Mouse (Mus musculus) gastrocnemius, postnatal 14 days (tissue): ENCODE data around the gene Wipi2. TPM values are rescaled to one million over a fixed set of nuclear protein-coding genes. Genes with fewer than 3 reads are reported as not detected.

Experiments
- DNase-seq: peaks from one replicate; pipeline ENCODE4 v3.0.0; 2021; ENCODE audit warnings: mixed read lengths
- intact Hi-C: fragments of 180-260 bp; cut with DNase I; formaldehyde crosslinking; loops from one replicate; pipeline ENCODE4 v1.15.1; 2025; ENCODE audit warnings: low total_unique reads
- long read RNA-seq, 2 experiments: library from polyadenylated mRNA; stranded (forward); transcript quantifications; one replicate each; pipeline ENCODE4 v2.0.0; 2021
- total RNA-seq, 2 experiments: library from RNA; stranded (reverse); gene quantifications; 2 replicates each; pipeline ENCODE4 v1.2.3; 2021

Gene Wipi2
- 10 to 100 TPM; 26.3 to 29.4 TPM for total RNA-seq
- long read RNA-seq, experiment 1, full-length matches to known transcripts = 38 of 49 reads
- long read RNA-seq, experiment 1, partial matches to known transcripts = 7 of 49 reads
- long read RNA-seq, experiment 1, other reads (novel, unspliced or antisense) = 4 of 49 reads
- long read RNA-seq, experiment 2, full-length matches to known transcripts = 27 of 34 reads
- long read RNA-seq, experiment 2, partial matches to known transcripts = 2 of 34 reads
- long read RNA-seq, experiment 2, other reads (novel, unspliced or antisense) = 5 of 34 reads

DNA sequence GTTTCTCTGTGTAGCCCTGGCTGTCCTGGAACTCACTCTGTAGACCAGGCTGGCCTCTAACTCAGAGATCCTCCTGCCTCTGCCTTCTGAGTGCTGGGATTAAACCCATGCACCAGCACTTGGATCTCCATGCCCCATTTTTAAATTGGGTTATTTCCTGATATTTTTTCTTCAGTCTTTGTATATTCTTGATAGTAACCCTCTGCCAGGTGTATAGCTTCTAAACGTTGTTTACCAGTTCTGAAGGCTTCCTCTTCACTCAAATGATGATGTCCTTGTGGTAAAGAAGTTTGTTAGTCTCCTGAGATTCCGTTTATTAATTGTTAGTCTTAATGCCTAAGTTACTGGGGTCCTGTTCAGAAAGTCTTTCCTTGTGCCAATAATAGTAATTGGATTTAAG, at the start of gene Wipi2:
TSS of gene Wipi2 (plus strand) at position 301 of the 400 bp plus-strand sequence.
- intact Hi-C loops = loop anchor here (10.0 kb wide), 1 partner anchor 123 kb away; no protein-coding TSS in a partner anchor
- DNase-seq = no peak

- intact Hi-C loops = loop anchor here (5.0 kb wide), 1 partner anchor 39 kb away; no protein-coding TSS in a partner anchor
- DNase-seq = no peak
These were observed 49.3 kb upstream of the Wipi2 start for GRCm38 (mm10) chr5:142578192-142578591.

- peak; percentile 43 for DNase-seq
- intact Hi-C loops = loop anchor here (5.0 kb wide), 1 partner anchor 136 kb away; no protein-coding TSS in a partner anchor
These were observed 46.0 kb upstream of the Wipi2 start for GRCm38 (mm10) chr5:142581517-142581916.

- intact Hi-C loops = loop anchor here (5.0 kb wide), 1 partner anchor 134 kb away; no protein-coding TSS in a partner anchor
- DNase-seq = peak; percentile 10
These were observed 43.8 kb upstream of the Wipi2 start for GRCm38 (mm10) chr5:142583616-142584126.

GRCm38 (mm10) chr5:142590953-142591616, 36.4 kb upstream of the Wipi2 start:
- intact Hi-C loops = no loop called here
- no peak for DNase-seq

GRCm38 (mm10) chr5:142595698-142596097, 31.8 kb upstream of the Wipi2 start:
- intact Hi-C loops = no loop called here
- no peak for DNase-seq

GRCm38 (mm10) chr5:142596723-142597122, 30.8 kb upstream of the Wipi2 start:
- intact Hi-C loops = no loop called here
- no peak for DNase-seq

GRCm38 (mm10) chr5:142597648-142598390, 29.7 kb upstream of the Wipi2 start:
- intact Hi-C loops = no loop called here
- no peak for DNase-seq

DNA sequence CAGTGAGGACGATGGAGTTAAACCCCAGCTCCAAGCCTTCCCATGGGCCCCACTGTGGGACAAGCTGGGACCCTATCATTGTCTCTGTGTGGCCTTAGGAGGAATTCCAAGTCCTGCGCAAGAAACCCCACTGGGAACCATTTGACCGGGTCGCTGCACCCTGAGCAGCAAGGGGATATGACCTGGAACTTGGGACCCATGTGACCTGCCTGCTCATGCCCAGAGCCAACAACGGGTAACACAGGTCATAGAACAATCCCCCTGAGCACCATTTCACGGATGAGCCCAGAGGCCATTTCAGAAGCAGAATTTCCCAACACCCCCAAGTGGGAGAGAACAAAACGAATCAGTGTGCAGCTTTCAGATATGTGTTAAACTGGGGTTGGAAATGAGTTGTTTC, 23.1 kb upstream of the Wipi2 start:
- intact Hi-C loops = no loop called here
- no peak for DNase-seq

DNA sequence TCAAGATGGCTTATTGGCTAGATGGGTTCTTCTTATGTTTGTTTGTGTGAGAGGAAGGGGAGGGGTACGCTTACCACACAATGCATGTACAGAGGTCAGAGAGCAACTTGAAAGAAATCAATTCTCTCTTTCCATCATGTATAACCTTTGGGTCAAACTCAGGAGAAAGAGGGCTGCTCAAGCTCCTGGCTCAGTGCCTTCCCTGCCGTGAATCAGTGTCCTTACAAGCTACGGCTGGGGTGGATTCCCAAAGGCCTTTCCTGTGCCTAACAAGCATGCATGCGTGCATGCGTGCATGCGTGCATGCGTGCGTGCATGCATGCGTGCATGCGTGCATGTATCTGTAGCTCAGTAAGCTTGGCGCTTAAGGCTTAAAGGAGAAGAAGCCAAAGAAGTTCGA, 22.2 kb upstream of the Wipi2 start:
- DNase-seq = no peak
- intact Hi-C loops = no loop called here

DNA sequence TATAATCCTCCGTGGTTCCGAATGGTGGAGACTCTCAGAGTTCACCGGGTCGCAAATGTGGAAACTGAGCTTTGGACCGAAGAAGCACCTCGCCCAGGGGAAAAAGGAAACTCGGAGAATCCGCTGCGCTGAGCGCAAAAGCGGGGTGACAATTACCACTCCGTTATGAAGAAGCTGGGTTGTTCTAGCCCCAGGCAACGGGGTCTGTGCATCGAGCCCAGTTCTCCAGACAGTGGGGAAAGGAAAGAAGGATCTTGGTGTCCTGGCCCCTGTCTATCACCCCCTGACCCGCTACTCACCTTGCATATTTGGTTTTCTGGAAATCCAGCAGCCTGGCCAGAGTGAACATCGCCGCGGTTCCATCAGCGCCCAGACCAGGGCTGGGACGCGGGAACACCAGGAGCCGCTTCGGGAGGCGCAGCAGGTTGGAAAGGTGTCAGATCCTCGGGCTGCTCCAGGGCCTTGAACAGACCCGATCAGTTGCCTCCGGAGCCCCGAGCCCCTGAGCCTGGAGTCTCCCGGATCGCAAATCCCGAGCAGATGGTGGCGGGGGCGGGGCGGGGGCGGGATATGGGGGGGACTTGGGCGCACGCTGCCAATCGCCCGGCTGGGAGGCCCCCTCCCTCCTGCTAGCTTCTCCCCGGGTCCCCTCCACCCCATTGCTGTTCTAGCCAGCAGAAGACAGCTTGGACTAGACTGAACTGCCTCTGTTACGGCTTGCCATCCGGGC, 19.1 kb upstream of the Wipi2 start, which contains the start of gene Mmd2:
TSS of gene Mmd2 (minus strand) at position 542 of the 730 bp plus-strand sequence.
- DNase-seq = no peak
- intact Hi-C loops = no loop called here

GRCm38 (mm10) chr5:142608989-142609325, 18.5 kb upstream of the Wipi2 start:
- intact Hi-C loops = no loop called here
- DNase-seq = no peak

DNA sequence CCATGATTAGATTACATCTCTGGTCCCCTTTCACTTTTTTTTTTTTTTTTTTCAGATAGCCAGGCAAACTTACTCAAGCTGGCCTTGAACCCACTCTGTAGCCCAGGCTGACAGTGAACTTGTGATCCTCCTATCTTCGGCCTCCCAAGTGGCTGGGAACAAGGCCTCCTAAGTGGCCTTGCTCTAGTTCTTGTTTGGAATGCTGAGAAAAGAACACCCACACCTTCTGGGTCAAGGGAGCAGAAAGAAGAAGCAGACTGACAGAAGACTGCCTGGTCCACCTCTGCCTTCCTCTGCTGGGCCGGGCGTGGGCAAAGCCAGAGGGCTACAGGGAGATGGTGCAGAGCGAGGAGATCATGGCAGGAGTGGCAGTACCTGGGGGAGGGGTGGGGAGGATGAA, 17.1 kb upstream of the Wipi2 start:
- DNase-seq = no peak
- intact Hi-C loops = no loop called here

DNA sequence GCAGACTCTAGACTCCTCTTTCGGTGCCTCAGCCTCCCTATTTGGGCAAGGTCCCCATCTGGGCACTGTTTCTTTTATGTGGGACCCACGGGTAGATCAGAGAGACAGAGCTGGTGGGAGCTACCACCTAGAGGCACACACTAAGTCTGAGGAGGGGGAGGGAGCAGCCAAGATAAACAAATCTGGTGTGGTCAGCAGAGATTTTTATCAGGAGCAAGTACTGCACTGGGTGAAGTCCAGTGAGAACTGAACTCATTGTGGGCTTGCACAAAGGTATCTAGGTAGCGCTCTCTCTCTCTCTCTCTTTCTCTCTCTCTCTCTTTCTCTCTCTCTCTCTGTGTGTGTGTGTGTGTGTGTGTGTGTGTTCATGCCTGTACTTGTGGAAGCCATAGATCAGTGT, 13.0 kb upstream of the Wipi2 start:
- intact Hi-C loops = no loop called here
- DNase-seq = no peak

DNA sequence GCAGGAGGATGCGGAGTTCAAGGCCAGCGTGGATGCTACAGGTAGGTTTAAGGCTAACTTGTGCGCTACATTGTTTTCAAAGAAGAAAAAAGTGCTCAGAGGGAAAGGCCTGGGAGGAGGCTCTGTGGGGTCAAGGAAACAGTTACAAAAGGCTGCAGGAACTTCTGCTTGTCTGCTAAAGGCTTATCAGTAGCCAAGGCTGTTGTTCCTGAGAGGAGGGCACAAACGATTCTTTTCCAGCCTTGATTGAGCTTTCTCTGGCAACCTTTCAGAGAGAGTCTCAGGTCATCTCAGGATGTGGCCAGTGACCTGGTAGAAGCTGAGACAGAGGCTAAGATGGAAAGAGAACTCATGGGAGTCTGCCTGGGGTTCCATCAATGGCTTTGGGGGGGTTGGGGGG, 11.9 kb upstream of the Wipi2 start:
- no peak for DNase-seq
- intact Hi-C loops = loop anchor here (5.0 kb wide), 1 partner anchor 38 kb away; no protein-coding TSS in a partner anchor

- DNase-seq = no peak
- intact Hi-C loops = loop anchor here (5.0 kb wide), 1 partner anchor 39 kb away; no protein-coding TSS in a partner anchor
These were observed 11.2 kb upstream of the Wipi2 start for GRCm38 (mm10) chr5:142616326-142616725.

GRCm38 (mm10) chr5:142619866-142620265, 7.6 kb upstream of the Wipi2 start:
- peak; percentile 14 for DNase-seq
- intact Hi-C loops = loop anchor here (5.0 to 10.0 kb wide), 2 partner anchors 43 to 115 kb away; no protein-coding TSS in a partner anchor

DNA sequence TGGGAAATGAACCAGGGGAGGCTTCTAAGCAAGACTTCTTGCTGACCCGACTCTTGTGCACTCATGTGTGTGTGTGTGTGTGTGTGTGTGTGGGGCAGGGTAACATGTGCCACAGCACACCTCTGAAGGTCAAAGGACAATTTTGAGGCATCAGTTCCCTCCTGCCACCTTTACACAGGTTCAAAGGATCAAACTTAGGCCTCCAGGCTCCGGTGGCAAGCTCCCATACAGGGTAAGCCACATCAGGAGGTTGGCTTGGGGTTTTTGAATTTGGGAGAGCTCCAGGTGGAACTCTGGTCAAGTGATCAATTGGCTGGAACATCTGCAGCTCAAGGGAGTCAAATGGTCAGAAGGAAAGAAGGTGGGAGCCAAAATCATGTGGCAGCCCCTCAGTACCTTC, 6.1 kb upstream of the Wipi2 start:
- intact Hi-C loops = loop anchor here (10.0 kb wide), 1 partner anchor 117 kb away; no protein-coding TSS in a partner anchor

DNA sequence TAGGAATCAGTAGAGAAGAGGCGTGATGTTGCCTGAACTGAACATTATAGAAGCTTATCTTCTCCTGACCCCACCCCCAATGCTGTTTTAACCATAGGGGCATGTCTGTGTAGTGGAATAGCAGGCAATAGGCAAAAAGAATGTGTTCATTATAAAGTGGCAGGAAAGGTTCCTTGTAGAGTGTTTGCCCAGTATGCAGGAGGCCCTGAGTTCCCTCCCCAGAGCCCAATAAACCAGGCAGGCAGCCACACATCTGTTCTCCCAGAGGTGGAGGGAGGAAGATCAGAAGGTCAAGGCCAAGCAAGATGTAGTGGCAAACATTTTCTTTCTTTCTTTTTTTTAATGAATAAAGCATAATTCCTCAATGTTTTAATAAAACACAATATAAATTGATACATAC, 5.4 kb upstream of the Wipi2 start:
- DNase-seq = no peak
- intact Hi-C loops = loop anchor here (10.0 kb wide), 1 partner anchor 117 kb away; no protein-coding TSS in a partner anchor

More for the DNA sequence above, 6.1 kb upstream of the Wipi2 start:
- no peak for DNase-seq
